Mouse (Mus musculus) cerebral cortex, adult 2 months (tissue): ENCODE measurements around the gene Esrrg.

Experiments
- WGBS: fragments of 180-500 bp; shearing (Covaris S2); methylation state at CpG from one replicate; pipeline ENCODE4 v1.1.7; 2018; 5-methylcytosine and 5-hydroxymethylcytosine counted together

Gene Esrrg

DNA sequence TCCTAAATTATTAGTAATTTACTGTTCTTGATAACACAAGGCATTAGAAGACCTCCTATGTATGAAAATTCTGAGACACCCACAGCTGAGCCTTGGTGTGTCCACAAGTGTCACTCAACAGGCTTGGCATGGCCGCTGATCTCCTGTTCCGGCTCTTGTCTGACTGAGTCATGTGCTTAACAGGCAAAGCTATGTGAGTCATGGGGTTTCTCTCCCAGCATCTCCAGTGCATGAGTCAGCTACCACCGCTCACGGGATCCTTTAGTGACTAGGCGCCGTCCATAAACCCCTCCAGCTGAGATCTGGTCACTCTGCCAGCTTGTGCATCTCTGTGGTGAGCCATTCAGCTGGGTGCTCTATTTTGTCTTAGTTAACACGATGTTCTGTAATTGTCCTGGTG is 302.1 kb downstream of the Esrrg start:
- 62% methylated on average over 7 of the region's 7 CpGs for WGBS

DNA sequence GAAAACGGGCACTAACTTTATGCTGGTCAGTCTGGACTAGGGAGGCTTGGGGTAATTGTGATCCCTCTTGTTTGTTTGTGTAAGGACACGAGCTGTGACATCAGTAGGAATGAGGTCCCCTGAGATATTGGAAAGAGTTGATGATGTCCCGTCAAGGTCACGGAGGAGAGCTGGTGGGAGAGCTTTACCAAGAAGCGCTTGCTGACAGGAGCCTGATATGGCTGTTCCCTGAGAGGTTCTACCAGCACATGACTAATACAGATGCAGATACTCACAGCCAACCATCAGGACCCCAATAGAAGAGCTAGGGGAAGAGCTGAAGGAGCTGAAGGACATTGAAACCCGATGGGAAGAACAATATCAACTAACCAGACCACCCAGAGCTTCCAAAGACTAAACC is 302.6 kb downstream of the Esrrg start:
- WGBS: 87% methylated on average over 6 of the region's 6 CpGs

DNA sequence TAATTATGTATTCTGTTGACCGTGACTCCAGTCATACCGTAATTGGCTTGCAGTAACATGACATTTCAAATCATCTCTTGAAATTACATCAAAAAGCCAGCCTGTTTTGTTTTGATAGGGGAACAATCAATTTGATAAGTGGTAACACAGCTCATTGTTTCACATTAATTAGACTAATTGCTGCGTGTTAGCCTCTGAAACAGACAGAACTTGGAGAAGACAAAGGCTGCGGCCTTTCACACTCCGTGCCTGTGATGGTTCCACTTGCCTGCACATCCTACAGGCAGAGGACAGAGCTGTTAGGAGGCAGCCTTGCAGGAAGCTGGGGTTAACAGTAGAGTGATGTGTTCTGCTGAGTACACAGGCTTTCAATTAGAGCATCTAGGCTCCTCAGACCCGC is 309.7 kb downstream of the Esrrg start:
- WGBS: 70% methylated on average over 6 of the region's 6 CpGs

DNA sequence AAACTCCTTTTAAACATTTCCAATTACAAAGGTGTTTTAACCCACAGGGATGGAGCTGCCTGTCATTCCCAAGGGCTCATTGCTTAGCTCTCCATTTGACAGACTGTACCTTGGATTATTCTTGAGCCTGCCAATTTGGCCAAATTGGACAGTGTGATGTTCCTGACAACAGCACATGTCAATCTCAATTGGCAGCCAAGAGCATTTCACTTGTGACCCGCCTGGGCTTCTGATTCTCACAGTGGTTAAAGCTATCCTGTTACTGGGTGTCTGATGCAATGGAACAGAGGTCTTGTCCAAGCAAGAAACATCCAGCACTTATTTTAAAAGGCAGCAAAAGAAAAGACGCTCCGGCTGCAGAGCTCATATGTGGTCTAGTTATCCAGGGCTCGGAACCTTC is 310.3 kb downstream of the Esrrg start:
- WGBS: 93% methylated on average over 4 of the region's 4 CpGs

DNA sequence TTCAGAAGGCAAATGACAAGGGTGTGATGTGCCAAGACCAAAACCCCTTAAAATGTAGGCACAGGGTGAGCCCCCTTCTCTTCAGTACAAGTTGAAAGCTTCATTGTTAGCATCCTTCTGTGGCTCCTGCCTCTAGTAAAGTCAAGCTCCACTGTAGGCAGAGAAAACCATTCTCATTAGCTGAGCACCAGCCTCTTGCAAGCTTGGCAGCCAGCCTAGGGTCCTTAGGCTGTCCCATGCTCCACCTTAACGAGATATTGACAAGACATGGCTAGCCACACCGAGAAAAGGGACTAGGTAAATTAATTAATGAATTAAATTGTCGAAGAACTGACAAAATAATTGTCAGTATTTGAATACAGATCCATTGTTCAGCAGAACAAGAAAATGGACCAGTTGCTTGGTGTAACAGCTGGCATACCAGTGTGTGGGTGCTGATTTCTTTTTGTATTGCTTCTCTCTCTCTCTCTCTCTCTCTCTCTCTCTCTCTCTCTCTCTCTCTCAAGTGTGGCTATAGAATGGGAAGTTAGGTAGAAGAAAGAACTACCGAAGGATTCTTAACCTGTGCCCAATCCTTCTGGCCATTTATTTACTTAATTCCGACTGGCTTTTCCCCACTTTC is 311.7 kb downstream of the Esrrg start:
- 51% methylated on average over 5 of the region's 5 CpGs for WGBS

DNA sequence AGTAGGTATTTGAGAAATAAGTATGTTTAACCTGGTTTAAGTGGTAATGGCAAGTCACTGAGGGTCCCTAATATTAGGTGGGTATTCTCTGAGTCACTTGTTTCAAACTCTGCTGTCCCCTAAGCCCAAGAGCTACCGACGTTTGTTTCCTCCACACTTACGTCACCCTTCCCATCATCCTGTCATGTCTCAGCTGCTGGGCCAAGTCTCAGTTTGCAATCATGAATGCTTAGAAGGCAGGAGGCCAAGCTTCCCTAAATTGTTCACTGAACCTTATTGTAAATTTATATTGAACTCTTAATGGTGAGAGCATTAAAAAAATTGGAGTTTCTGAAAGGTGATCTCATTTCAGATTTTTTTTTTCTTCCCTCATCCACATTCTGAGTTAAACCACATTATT is 322.6 kb downstream of the Esrrg start:
- WGBS: 49% methylated on average over 3 of the region's 3 CpGs

DNA sequence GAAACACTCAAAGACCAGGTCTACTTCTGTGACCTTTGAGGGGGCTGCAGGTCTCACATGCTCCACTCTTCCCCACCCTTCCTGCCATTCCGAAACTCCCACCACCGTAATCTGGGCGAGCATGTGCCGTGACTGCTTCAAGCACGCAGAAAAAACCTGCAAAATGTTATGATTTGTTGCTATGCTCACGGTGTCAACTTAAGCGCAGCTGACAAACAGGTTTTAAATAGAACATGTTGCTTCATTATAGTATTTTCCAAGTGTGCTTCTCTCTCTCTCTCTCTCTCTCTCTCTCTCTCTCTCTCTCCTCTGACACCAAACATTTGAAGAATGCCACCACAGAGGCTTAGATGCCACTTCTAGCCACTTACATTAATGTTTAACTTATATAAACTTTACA is 330.1 kb downstream of the Esrrg start:
- WGBS: 86% methylated on average over 7 of the region's 7 CpGs

DNA sequence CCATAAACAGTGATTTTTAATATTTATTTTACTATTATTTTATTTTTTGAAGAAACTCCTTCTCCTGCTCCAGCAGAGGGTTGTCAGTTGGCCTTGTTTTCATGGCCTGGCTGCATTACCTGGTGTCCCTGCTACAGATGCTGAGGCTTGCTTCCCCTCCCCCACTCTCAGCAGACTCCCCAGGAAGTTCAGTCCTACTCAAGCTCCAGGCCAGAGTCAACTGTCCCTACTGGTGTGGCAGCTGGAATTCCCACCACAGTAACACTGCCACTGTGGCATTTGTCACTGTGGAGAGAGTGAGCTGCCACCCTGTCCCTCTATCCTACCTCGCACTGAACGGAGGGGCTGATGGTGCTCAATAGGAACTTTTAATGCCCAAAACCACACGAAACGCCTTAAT is 330.5 kb downstream of the Esrrg start:
- WGBS: 71% methylated on average over 4 of the region's 4 CpGs

DNA sequence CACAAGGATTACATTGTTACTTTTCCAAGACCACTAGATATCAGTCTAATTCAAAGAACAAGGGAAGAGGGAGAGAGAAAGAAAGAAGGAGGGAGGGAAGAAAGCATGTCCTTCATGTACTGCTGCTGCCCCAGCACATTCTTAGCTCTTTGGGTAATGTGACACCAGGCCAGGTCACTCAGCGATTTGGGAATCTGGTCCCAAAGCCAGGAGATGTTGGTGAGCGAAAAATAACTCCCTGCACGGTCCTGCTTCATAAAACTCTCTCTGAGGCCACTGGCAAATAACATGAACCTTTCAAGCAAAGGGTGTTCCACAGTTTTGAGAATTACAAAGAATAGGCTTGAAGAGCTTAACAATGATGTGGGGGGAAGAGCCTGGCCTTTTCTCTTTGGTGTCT is 342.9 kb downstream of the Esrrg start:
- WGBS: 86% methylated on average over 3 of the region's 3 CpGs

DNA sequence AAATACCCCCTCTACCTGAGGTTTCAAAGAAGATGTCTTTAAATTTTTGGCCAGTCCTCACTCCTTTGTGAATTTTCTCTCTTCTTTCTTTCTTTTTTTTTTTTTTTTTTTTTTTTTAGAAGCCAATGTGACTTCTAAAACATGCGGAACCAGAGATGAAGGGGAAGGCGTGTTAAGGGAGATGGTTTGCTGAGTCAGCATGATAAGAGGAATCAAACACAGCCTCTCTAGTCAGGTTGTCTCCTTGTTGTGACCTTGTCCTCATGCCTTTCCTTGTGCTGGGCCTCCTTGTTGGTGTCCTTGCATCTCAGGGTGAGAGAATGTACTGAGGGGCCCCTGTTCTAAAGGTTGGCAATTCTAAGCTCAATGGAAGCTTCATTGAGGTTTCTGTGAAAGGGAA is 348.1 kb downstream of the Esrrg start:
- WGBS: 96% methylated on average over 2 of the region's 2 CpGs

DNA sequence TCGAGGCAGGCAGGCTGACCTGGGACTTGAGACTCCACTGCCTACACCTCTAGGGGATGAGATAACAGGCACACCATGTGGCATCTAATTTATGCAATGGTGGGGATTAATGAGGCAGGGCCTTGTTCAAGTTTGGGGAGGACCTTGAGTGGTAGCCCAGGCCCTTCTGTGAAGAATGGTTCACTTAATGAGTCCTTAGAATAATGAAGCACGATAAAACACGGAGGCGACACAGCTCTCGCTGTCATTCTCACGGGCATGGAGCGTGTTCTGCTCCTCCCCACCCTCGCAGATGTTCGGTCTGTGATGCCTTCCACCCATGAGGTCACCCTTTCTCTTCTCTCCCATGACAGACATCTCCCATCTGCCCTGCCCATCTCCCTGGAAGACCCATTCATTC is 350.6 kb downstream of the Esrrg start:
- 77% methylated on average over 9 of the region's 9 CpGs for WGBS

DNA sequence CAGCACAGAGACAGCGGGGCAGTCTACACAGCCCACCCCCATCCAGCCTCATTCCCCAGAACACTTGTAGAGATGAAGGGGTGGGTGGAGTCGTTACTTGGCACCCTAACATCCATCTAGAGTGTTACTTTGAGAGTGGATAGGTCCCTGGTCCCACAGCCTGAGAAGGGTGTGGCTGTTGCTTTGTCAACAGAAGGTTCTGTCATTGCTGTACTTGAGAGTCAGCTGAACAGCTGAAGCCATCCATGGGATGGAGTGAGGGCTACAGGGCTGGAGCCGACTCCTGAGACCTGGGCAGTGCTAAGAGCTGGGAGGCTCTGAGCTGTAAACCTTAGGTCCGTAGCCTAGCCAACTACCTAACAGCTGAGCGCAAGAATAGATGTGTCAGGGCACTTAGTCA is 352.9 kb downstream of the Esrrg start:
- WGBS: 90% methylated on average over 5 of the region's 5 CpGs

DNA sequence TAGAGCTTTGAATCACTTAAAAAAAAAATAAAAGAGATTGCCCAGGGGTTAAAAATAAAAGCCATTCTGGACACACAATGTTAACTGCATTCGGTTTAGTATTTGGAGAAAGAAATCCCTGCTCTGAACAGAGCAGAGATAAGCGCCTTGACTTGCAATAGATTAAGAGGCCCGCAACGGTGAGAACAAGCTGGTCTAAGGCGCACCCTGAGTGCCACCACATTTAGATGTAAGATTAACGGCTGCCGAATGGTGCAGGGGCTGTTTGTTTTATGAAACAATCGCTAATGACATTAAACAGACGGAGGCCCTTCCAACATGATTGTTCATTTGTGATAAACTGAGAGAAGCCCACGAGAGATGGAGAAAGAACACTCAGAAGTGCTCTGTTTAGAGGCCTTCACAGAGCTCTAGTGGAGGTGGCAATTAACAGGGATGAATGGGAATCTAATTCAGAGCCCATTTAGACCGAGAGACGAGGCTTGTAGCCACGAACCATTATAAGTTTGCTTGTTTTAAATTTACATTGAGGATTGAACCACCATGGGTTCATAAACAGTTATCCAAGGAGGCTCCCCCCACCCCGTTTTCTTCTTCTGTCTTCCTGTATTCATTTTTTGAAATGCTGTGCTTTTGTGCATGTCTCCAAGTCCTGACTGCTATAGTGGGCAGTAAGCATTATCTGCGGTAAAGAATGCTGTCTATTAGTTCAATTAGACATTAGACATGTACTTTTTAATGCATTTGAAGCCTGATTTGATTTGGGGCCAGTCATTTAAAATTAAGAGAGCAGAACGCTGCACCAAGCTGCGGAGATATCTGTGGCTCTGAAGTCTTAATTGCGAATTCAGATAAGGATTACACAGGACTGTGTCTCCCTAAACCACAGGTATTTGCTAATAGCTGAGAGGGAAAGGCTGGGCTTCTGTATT is 356.5 kb downstream of the Esrrg start:
- WGBS: 71% methylated on average over 18 of the region's 18 CpGs

DNA sequence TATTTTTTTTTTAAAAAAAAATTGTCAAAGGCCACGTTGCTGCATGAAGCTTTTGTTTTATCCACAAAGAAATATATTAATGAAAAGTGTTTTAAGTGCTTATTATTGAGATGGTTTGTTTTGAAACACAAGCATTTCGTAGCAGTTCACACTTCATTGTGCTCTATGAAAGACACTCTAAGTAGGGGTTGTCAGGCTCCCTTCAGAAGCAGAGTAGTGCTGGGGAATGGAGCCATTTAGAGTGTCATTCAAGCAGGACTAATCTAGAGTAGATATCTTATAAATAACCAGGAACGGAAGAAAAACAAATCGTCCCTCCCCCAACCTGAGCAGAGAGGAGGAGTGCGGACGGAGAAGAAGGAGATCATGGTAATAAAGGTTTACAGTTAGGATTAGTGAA is 357.3 kb downstream of the Esrrg start:
- 52% methylated on average over 6 of the region's 6 CpGs for WGBS

DNA sequence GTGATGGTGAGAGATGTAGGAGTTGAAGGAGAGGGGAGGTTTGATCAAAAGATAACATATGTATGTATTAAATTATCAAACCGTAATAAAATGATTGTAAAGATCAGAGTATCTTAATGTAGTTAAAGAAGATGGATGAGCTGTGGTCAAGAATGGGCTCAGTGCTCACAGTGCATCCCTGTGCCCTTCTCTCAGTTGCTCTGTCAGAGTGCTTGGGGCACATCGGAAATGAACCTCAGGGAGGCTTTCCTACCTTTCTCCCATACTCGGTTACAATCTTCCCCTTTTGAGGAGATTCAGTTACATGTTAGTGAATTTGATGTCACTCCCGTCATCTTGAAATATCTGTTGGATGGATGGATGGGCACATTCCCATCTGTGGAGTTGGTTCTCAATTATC is 359.8 kb downstream of the Esrrg start:
- WGBS: 85% methylated on average over 4 of the region's 4 CpGs

DNA sequence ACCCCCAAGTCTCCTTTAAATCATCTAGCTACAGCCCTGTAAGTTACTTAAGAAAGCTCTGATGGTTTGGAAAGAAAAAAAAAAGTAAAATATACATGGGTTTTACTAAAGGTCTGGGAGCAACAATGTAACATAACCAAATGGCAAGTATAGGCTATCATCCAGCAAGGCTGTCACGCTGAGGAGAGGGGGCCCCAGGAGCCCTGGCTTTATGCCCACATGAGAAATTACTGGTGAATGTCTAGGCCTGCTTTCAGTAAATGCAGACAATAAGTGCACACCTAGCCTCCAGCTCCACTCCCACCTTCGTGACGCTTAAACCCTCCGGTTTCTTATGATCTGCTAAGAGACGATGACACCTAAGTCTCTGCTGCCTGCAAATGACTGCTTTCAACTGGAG is 360.9 kb downstream of the Esrrg start:
- 89% methylated on average over 5 of the region's 5 CpGs for WGBS

DNA sequence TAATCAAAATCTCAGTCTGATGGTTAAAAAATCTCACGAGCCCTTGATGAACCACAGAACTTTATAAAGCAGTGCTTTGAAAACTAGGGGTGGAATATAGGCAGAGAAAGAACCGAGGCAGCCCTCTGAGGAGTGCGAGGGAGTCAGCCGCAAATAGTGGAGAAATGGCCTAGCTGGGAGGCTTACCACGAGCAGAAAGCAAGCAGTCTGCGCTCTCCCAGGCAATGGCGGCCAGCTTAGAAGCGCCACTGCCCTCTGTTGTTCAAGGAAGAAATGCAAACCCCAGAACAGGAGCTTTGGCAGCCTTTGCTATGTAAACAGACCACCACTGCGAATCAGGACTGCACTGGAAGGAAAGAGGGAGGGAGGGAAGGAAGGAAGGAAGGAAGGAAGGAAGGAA is 365.8 kb downstream of the Esrrg start:
- WGBS: 9% methylated on average over 9 of the region's 9 CpGs

DNA sequence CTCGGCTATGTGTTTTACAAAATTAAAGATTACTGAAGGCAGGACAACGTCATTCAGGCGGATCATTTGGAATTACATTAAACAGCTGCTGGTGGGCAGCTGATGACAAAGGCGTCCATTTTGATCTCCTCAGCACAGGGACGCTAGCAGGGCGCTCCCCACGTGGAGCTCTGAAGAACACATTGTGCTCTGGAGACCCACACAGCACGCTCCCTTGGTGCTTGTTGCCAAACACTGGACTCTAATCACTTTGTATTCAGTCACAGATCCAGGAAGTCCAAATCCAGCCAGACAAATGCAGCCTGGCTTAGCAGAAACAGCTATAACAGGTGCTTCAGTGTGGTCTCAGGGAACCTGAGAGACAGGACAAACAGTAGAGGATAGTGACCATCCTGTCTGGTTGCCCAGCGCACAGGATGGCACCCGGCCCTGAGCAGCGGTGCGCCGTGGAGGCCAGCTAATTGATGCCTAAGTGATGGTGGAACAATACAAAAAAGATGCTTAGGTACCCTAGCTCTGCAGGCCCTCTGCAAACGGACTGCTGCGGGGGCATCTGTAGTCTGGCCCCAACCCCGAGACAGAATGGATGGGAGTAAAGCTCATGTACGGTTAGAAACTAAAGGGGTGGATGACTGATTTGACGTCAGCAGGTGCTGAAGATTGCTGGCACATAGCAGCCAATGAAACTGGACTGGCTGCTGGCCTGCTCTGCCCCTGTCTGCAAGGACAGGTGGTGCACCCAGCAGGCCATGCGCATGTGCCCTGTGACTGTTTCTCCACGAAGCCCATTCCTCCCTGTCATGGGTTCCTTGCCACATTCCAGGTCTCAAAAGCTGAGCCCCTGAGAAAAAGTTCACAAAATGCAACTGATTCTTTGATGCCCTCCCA is 367.1 kb downstream of the Esrrg start:
- 71% methylated on average over 20 of the region's 20 CpGs for WGBS

DNA sequence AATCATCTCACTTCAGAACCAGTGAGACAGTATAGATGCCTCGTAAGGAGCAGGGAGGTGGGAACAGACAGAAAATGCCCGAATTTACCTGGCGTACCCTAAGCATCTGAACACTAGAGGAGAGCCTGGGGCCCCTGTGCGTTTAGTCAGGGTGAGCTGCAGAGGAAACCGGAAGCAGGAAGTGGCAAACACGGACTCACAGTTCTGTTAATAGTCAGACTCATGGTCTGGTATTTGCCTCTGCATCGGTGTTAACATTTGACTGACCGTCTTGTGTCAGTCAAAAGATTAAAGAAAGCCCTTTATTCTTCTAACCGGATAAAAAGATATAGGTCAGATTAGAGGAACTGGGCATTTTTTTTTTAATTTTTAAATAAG is 367.8 kb downstream of the Esrrg start:
- 88% methylated on average over 9 of the region's 9 CpGs for WGBS

DNA sequence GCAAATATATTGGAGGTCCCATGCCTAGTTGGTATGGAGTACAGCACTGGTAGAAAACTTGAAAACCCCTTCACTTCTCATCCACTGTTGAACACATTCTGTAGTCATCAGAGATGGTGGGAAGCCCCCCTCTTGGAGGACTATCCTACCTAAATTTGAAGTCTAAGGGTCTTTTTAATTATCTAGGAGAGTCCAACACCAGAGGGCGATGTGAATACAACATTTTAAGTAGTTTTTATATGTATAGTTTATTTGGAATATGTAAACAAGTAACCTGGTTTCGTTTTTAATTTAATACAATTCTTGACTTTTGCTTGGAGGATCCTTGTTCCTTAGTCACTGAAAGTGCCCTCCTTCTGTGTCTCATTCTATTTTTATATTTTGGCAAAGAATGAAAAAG is 372.4 kb downstream of the Esrrg start:
- 58% methylated on average over 2 of the region's 2 CpGs for WGBS

DNA sequence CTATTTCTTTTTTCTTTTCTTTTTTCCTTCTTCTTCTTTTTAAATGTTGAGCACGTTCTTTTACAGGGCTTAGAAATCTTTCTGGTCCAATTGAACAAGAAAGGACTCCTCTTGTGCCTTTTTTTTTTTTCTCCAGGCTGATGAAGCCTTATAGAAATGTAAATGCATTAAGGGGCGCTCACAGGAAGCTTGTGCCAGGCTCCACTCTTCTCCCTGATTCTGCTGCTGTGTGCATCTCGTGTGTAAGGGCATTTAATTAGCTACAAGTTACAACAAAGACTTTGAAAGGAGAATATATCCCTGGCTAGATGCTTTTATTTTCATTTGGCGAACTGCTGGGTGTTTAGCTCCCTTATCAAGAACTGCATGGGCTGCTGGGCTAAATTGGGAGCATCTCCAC is 374.6 kb downstream of the Esrrg start:
- 58% methylated on average over 4 of the region's 4 CpGs for WGBS

DNA sequence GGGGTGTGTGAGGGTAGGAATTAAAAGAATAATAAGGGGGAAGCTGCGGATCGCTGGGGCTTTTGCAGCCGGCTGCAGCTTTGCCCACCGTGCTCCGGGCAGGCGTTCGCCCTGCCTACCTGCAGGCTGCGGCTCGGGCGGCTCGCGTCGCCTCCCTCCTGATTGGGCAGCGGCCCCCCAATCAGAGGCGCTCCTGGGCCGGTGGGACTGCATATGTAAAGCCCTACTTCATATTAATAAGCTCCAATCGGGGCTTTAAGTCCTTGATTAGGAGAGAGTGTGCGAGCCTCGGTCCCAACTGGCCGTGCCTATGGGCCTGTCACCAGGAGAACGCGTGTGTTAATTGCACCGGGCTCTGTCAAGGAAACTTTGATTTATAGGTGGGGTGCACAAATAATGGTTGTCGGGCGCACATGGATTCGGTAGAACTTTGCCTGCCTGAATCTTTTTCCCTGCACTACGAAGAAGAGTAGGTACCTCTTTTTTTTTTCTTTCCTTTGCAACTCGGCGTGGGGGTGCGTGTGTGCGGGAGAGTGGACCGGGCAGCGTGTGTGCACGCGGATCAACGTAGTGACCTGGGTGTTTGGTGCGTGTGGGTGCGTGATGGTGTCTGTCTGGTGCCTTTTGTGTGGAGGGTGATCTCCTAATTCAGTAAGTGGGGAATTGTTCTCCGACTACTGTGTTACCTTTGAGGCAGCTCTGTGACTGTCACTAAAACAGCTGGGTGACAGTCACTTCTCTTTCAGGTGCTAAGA is 389.2 kb downstream of the Esrrg start:
- WGBS: 2% methylated on average over 39 of the region's 39 CpGs
